Mouse (Mus musculus) cerebellum, adult 2 months (tissue): ENCODE data around the gene Mslnl. TPM values are rescaled to one million over a fixed set of nuclear protein-coding genes. Genes with fewer than 3 reads are reported as not detected.

Experiments
- DNase-seq, 2 experiments: peaks; one replicate each; pipeline ENCODE4 v3.0.0; 2021
- H3K27ac ChIP-seq: fragments of 200-500 bp; 2 replicates; pipeline ENCODE4 v1.5.1; 2012; ENCODE audit warnings: low read length, control low read depth, inconsistent platforms; ENCODE audit not compliant: insufficient read depth
- H3K27me3 ChIP-seq: fragments of 200-500 bp; 2 replicates; pipeline ENCODE4 v1.6.1; 2012; ENCODE audit warnings: inconsistent platforms, mild to moderate bottlenecking, low read length, moderate library complexity; ENCODE audit not compliant: control insufficient read depth, insufficient read depth
- H3K4me1 ChIP-seq: fragments of 200-500 bp; 2 replicates; pipeline ENCODE4 v1.6.1; 2011; ENCODE audit warnings: low read length; ENCODE audit not compliant: control insufficient read depth, insufficient read depth
- H3K4me3 ChIP-seq: fragments of 200-500 bp; replicated peaks from 2 replicates; pipeline ENCODE3; 2011; ENCODE audit warnings: mild to moderate bottlenecking, low read depth, low read length, control low read depth; ENCODE audit not compliant: insufficient read depth
- CTCF ChIP-seq: fragments of 200-500 bp; IDR thresholded peaks from 2 replicates; pipeline ENCODE4 v1.5.1; 2011; ENCODE audit warnings: low read depth, mild to moderate bottlenecking, control low read depth, low read length, moderate library complexity, borderline replicate concordance; ENCODE audit not compliant: insufficient read depth
- POLR2A ChIP-seq: fragments of 200-500 bp; IDR thresholded peaks from 2 replicates; pipeline ENCODE4 v1.6.1; 2011; ENCODE audit warnings: low read length, control low read depth, borderline replicate concordance; ENCODE audit not compliant: insufficient read depth
- WGBS: fragments of 180-500 bp; shearing (Covaris S2); methylation state at CpG from one replicate; pipeline ENCODE4 v1.1.7; 2018; 5-methylcytosine and 5-hydroxymethylcytosine counted together
- polyA plus RNA-seq: library from polyadenylated mRNA; depleted of rRNA; stranded (reverse); fragments of >200 nt; gene quantifications from 2 replicates; pipeline ENCODE4 v1.2.3, GENCODE M21; 2012

Gene Mslnl
- polyA plus RNA-seq, 1 experiment: 1.1 TPM

- TF ChIP-seq CTCF (no peak), POLR2A (no peak)
- Histone ChIP-seq H3K27ac (no peak overlapping the region), H3K4me1 (no peaks in the 10 kb centered on the region), H3K27me3 (no peaks in the 10 kb centered on the region), H3K4me3 (no peak overlapping the region)
- DNase-seq: no peak
- WGBS: 78% methylated on average over 8 of the region's 8 CpGs
Measured at GRCm38 (mm10) chr17:25760148-25760547, 24.3 kb downstream of the Mslnl start.

- Histone ChIP-seq H3K27ac (no peak overlapping the region), H3K4me1 (no peaks in the 10 kb centered on the region), H3K4me3 (no peak overlapping the region), H3K27me3 (no peaks in the 10 kb centered on the region)
- TF ChIP-seq CTCF (no peak), POLR2A (no peak)
- 7% methylated on average over 4 of the region's 4 CpGs for WGBS
- peak in 1 of 2 experiments; percentile 26 for DNase-seq
Measured at GRCm38 (mm10) chr17:25761561-25761970, 25.7 kb downstream of the Mslnl start.

- Histone ChIP-seq H3K27ac (no peak overlapping the region), H3K27me3 (no peaks in the 10 kb centered on the region), H3K4me3 (no peak overlapping the region), H3K4me1 (no peaks in the 10 kb centered on the region)
- 46% methylated on average over 3 of the region's 3 CpGs for WGBS
- no peak for DNase-seq
- TF ChIP-seq CTCF (no peak), POLR2A (no peak)
Measured at GRCm38 (mm10) chr17:25762591-25762990, 26.7 kb downstream of the Mslnl start.

- no peak for DNase-seq
- Histone ChIP-seq H3K27ac (no peak overlapping the region), H3K4me3 (no peak overlapping the region), H3K27me3 (no peaks in the 10 kb centered on the region), H3K4me1 (no peaks in the 10 kb centered on the region)
- WGBS: 13% methylated on average over 5 of the region's 5 CpGs
- TF ChIP-seq CTCF (no peak), POLR2A (no peak)
Measured at GRCm38 (mm10) chr17:25765886-25766285, 30.0 kb downstream of the Mslnl start.

- Histone ChIP-seq H3K27ac (no peak overlapping the region), H3K27me3 (no peaks in the 10 kb centered on the region), H3K4me1 (0 out of 2 replicates have a peak, but pooled peaks cover 2% of the 10 kb centered on the region), H3K4me3 (no peak overlapping the region)
- WGBS: 46% methylated on average over 9 of the region's 9 CpGs
- no peak for TF ChIP-seq POLR2A
- DNase-seq: no peak
Measured at GRCm38 (mm10) chr17:25769331-25769730, 33.5 kb downstream of the Mslnl start.

- TF ChIP-seq CTCF (peak; percentile 95), POLR2A (peak; percentile 79)
- under 1% methylated on average over 37 of the region's 37 CpGs for WGBS
- Histone ChIP-seq H3K4me1 (0 out of 2 replicates have a peak, but pooled peaks cover 6% of the 10 kb centered on the region), H3K27ac (peak within 1 kb of the TSS; percentile 59; the same call in 1 of the 2 replicates), H3K4me3 (peak within 1 kb of the TSS; percentile 75), H3K27me3 (no peaks in the 10 kb centered on the region)
- DNase-seq: peak; percentile 97 to 99
Measured at GRCm38 (mm10) chr17:25773549-25774120, 37.8 kb downstream of the Mslnl start, which contains the start of gene Narfl. Narfl (plus strand) TSS chr17:25773776.

GRCm38 (mm10) chr17:25775318-25776062 lies 39.6 kb downstream of the Mslnl start:
- H3K27me3 ChIP-seq: no peaks in the 10 kb centered on the region
- no peak for DNase-seq
- 65% methylated on average over 10 of the region's 10 CpGs for WGBS
- TF ChIP-seq CTCF (no peak), POLR2A (no peak)
- H3K27ac ChIP-seq: no peak overlapping the region
- H3K4me1 ChIP-seq: 0 out of 2 replicates have a peak, but pooled peaks cover 6% of the 10 kb centered on the region
- H3K4me3 ChIP-seq: no peak overlapping the region

GRCm38 (mm10) chr17:25777948-25778347 lies 42.1 kb downstream of the Mslnl start:
- no peaks in the 10 kb centered on the region for H3K27me3 ChIP-seq
- 91% methylated on average over 5 of the region's 5 CpGs for WGBS

More at GRCm38 (mm10) chr17:25777948-25778347, 42.1 kb downstream of the Mslnl start:
- DNase-seq: no peak
- H3K4me1 ChIP-seq: 0 out of 2 replicates have a peak, but pooled peaks cover 6% of the 10 kb centered on the region
- TF ChIP-seq POLR2A (no peak), CTCF (no peak)
- no peak overlapping the region for H3K27ac ChIP-seq
- no peak overlapping the region for H3K4me3 ChIP-seq
